Mouse (Mus musculus) MEL (cell line): ENCODE results near the gene Usp45. TPM values are rescaled to one million over a fixed set of nuclear protein-coding genes. Genes with fewer than 3 reads are reported as not detected.

Experiments
- DNase-seq: peaks from one replicate; pipeline ENCODE4 v3.0.0; 2011; ENCODE audit warnings: low read depth, low spot score
- H3K27ac ChIP-seq: 2 replicates; pipeline ENCODE4 v1.5.1; 2012; ENCODE audit warnings: low read depth, mild to moderate bottlenecking, control low read depth, low read length, moderate library complexity; ENCODE audit not compliant: control insufficient read depth
- H3K27me3 ChIP-seq, 2 experiments: fragments of 150-350 bp in 1 of 2; sonication (generic) in 1 of 2; 2 replicates each; pipeline ENCODE4 v1.6.1; 2012; ENCODE audit warnings: low read length in 2 of 2, mild to moderate bottlenecking in 2 of 2, improper control_type of control experiment in 1 of 2, moderate library complexity in 1 of 2; ENCODE audit not compliant: insufficient read depth in 2 of 2, control insufficient read depth in 1 of 2
- H3K36me3 ChIP-seq, 2 experiments: 2 replicates each; pipeline ENCODE4 v1.6.1; 2012 to 2014; ENCODE audit warnings: low read length in 2 of 2, improper control_type of control experiment in 1 of 2, inconsistent platforms in 1 of 2, mild to moderate bottlenecking in 1 of 2; ENCODE audit not compliant: insufficient read depth in 2 of 2, control insufficient read depth in 1 of 2
- H3K4me1 ChIP-seq, 2 experiments: fragments of 150-350 bp in 1 of 2; sonication (generic) in 1 of 2; 2 replicates each; pipeline ENCODE4 v1.6.1; 2012; ENCODE audit warnings: low read length in 2 of 2, improper control_type of control experiment in 1 of 2, mild to moderate bottlenecking in 1 of 2; ENCODE audit not compliant: insufficient read depth in 2 of 2, control insufficient read depth in 1 of 2
- H3K4me3 ChIP-seq, 2 experiments: fragments of 150-350 bp in 1 of 2; sonication (generic) in 1 of 2; 2 replicates each; pipeline ENCODE4 v1.5.1; 2012; ENCODE audit warnings: low read depth in 2 of 2, low read length in 2 of 2, mild to moderate bottlenecking in 2 of 2, moderate library complexity in 2 of 2, control low read depth in 1 of 2, improper control_type of control experiment in 1 of 2; ENCODE audit not compliant: control insufficient read depth in 1 of 2, insufficient read depth in 1 of 2
- H3K79me2 ChIP-seq: 2 replicates; pipeline ENCODE4 v1.6.1; 2012; ENCODE audit warnings: mild to moderate bottlenecking, low read length, moderate library complexity; ENCODE audit not compliant: control insufficient read depth, poor library complexity, insufficient read depth
- H3K9ac ChIP-seq: 2 replicates; pipeline ENCODE4 v1.6.1; 2012; ENCODE audit warnings: low read depth, mild to moderate bottlenecking, control low read depth, low read length, moderate library complexity; ENCODE audit not compliant: control insufficient read depth, poor library complexity, severe bottlenecking
- H3K9me3 ChIP-seq: fragments of 150-350 bp; sonication (generic); replicated peaks from 2 replicates; pipeline ENCODE4 v1.6.1; 2012; ENCODE audit warnings: mild to moderate bottlenecking, low read length, improper control_type of control experiment, moderate library complexity; ENCODE audit not compliant: insufficient read depth
- CHD1 ChIP-seq: IDR thresholded peaks from 2 replicates; pipeline ENCODE4 v1.6.1; 2012; ENCODE audit warnings: low read depth, mild to moderate bottlenecking, inconsistent platforms, low read length, improper control_type of control experiment
- E2F4 ChIP-seq: IDR thresholded peaks from 2 replicates; pipeline ENCODE4 v1.6.1; 2011; ENCODE audit warnings: low read depth, low read length, improper control_type of control experiment, borderline replicate concordance
- EP300 ChIP-seq, 2 experiments: IDR thresholded peaks; 2 replicates each; pipeline ENCODE4 v1.6.1; 2011; ENCODE audit warnings: improper control_type of control experiment in 2 of 2, low read length in 2 of 2, low read depth in 1 of 2, mild to moderate bottlenecking in 1 of 2
- MAX ChIP-seq: IDR thresholded peaks from 2 replicates; pipeline ENCODE4 v1.6.1; 2011; ENCODE audit warnings: low read length, improper control_type of control experiment
- MAZ ChIP-seq: IDR thresholded peaks from 2 replicates; pipeline ENCODE4 v1.6.1; 2012; ENCODE audit warnings: low read depth, mild to moderate bottlenecking, inconsistent platforms, low read length, improper control_type of control experiment
- MYB ChIP-seq: IDR thresholded peaks from 2 replicates; pipeline ENCODE4 v1.6.1; 2011; ENCODE audit warnings: mild to moderate bottlenecking, low read depth, low read length, improper control_type of control experiment
- MYC ChIP-seq: IDR thresholded peaks from 2 replicates; pipeline ENCODE4 v1.6.1; 2011; ENCODE audit warnings: low read depth, mild to moderate bottlenecking, low read length, improper control_type of control experiment, moderate library complexity
- NELFE ChIP-seq: IDR thresholded peaks from 2 replicates; pipeline ENCODE4 v1.6.1; 2011; ENCODE audit warnings: low read depth, low read length, improper control_type of control experiment
- NRF1 ChIP-seq: IDR thresholded peaks from 2 replicates; pipeline ENCODE4 v1.6.1; 2014; ENCODE audit warnings: low read depth, mild to moderate bottlenecking, inconsistent platforms, low read length, improper control_type of control experiment, moderate library complexity; ENCODE audit not compliant: poor library complexity, insufficient read depth, severe bottlenecking
- POLR2AphosphoS2 ChIP-seq: IDR thresholded peaks from 2 replicates; pipeline ENCODE4 v1.6.1; 2011; ENCODE audit warnings: low read length, improper control_type of control experiment
- POLR2AphosphoS5 ChIP-seq: IDR thresholded peaks from 2 replicates; pipeline ENCODE4 v1.6.1; 2012; ENCODE audit warnings: low read depth, borderline replicate concordance, mild to moderate bottlenecking, inconsistent platforms, low read length, moderate library complexity, mixed read lengths
- RAD21 ChIP-seq: IDR thresholded peaks from 2 replicates; pipeline ENCODE4 v1.6.1; 2011; ENCODE audit warnings: mild to moderate bottlenecking, low read depth, low read length, improper control_type of control experiment
- RCOR1 ChIP-seq: IDR thresholded peaks from 2 replicates; pipeline ENCODE4 v1.6.1; 2012; ENCODE audit warnings: low read depth, mild to moderate bottlenecking, inconsistent platforms, low read length, improper control_type of control experiment
- SIN3A ChIP-seq: IDR thresholded peaks from 2 replicates; pipeline ENCODE4 v1.6.1; 2012; ENCODE audit warnings: low read length, improper control_type of control experiment, inconsistent platforms
- SMC3 ChIP-seq: IDR thresholded peaks from 2 replicates; pipeline ENCODE4 v1.6.1; 2011; ENCODE audit warnings: low read depth, low read length, improper control_type of control experiment
- TCF12 ChIP-seq: IDR thresholded peaks from 2 replicates; pipeline ENCODE4 v1.6.1; 2014; ENCODE audit warnings: low read depth, mild to moderate bottlenecking, inconsistent platforms, low read length, improper control_type of control experiment, moderate library complexity
- UBTF ChIP-seq: IDR thresholded peaks from 2 replicates; pipeline ENCODE4 v1.6.1; 2012; ENCODE audit warnings: low read depth, mild to moderate bottlenecking, inconsistent platforms, low read length, improper control_type of control experiment, moderate library complexity, borderline replicate concordance; ENCODE audit not compliant: insufficient read depth
- ZC3H11A ChIP-seq: IDR thresholded peaks from 2 replicates; pipeline ENCODE4 v1.6.1; 2012; ENCODE audit warnings: low read depth, mild to moderate bottlenecking, inconsistent platforms, low read length, improper control_type of control experiment
- ZMIZ1 ChIP-seq: IDR thresholded peaks from 2 replicates; pipeline ENCODE4 v1.6.1; 2012; ENCODE audit warnings: low read depth, mild to moderate bottlenecking, inconsistent platforms, low read length, improper control_type of control experiment, moderate library complexity
- ZNF384 ChIP-seq: IDR thresholded peaks from 2 replicates; pipeline ENCODE4 v1.6.1; 2012; ENCODE audit warnings: low read depth, mild to moderate bottlenecking, inconsistent platforms, low read length, improper control_type of control experiment
- polyA plus RNA-seq, 2 experiments: library from polyadenylated mRNA; stranded (reverse) in 1 of 2; unstranded in 1 of 2; fragments of >175 nt in 1 of 2; fragments of >200 nt in 1 of 2; gene quantifications; 2 replicates each; pipeline versions ENCODE4 v1.2.1 to v1.2.4; 2012; ENCODE audit warnings: low replicate concordance in 2 of 2, low read depth in 1 of 2; ENCODE audit not compliant: insufficient read length in 2 of 2, insufficient read depth in 1 of 2, missing spikeins in 1 of 2
- total RNA-seq: library from RNA; depleted of rRNA; stranded (reverse); fragments of 300-350 nt; gene quantifications from 2 replicates; pipeline ENCODE4 v1.2.3, GENCODE M21; 2012

The Usp45 gene
- total and polyA plus RNA-seq, 3 experiments: 6.4 to 8.2 TPM; not detected in 1

GRCm38 (mm10) chr4:21847481-21848286 is 80.7 kb downstream of the Usp45 start, which contains the start of gene Pnisr (continued):
- peak; percentile 79 for TF ChIP-seq RCOR1
- TF ChIP-seq SMC3: peak; percentile 72
- TF ChIP-seq MAZ: no peak
- 0 out of 4 replicates have a peak, but pooled peaks of 1 of the 2 experiments have one; percentile 2 for TF ChIP-seq EP300 (IDR thresholded peaks at IDR 0.05; ENCODE audit: low read depth in 1 of 2, low read length in 2 of 2)
- TF ChIP-seq POLR2AphosphoS5: no peak
- no peak; the same call in 1 of the 2 replicates for TF ChIP-seq ZC3H11A
- no peak for TF ChIP-seq ZNF384
- peak; percentile 82; the same call in 1 of the 2 replicates for TF ChIP-seq SIN3A
- peak; percentile 87; the same call in 1 of the 2 replicates for TF ChIP-seq POLR2AphosphoS2
- TF ChIP-seq TCF12: no peak
- TF ChIP-seq RAD21: peak; percentile 19
- no peak for TF ChIP-seq ZMIZ1
- no peak for TF ChIP-seq MAX
- TF ChIP-seq E2F4: 0 out of 2 replicates have a peak, but pooled peaks have one; percentile 32

GRCm38 (mm10) chr4:21848287-21848630 is 81.3 kb downstream of the Usp45 start:
- H3K9ac ChIP-seq: peak overlapping the region; percentile 96
- H3K4me1 ChIP-seq: peaks cover 12 to 18% of the 10 kb centered on the region in 2 experiments
- no peaks in the 10 kb centered on the region for H3K27me3 ChIP-seq
- peak overlapping the region; percentile 96 for H3K27ac ChIP-seq
- DNase-seq: peak; percentile 94
- H3K4me3 ChIP-seq: peak overlapping the region; percentile 81 to 88
- H3K9me3 ChIP-seq: no peaks in the 10 kb centered on the region
- peaks cover 45% of the 10 kb centered on the region for H3K79me2 ChIP-seq
- no peak for TF ChIP-seq MYC
- peak; percentile 41; the same call in 1 of the 2 replicates for TF ChIP-seq MAZ
- peak; percentile 51; the same call in 1 of the 2 replicates for TF ChIP-seq ZMIZ1
- peak; percentile 14; the same call in 1 of the 2 replicates for TF ChIP-seq NELFE
- TF ChIP-seq MYB: peak; percentile 58
- TF ChIP-seq UBTF: no peak
- peak; percentile 64; the same call in 1 of the 2 replicates for TF ChIP-seq POLR2AphosphoS2
- no peak for TF ChIP-seq TCF12
- TF ChIP-seq MAX: 0 out of 2 replicates have a peak, but pooled peaks have one; percentile 23
- 0 out of 2 replicates have a peak, but pooled peaks have one; percentile 36 for TF ChIP-seq CHD1
- peak; percentile 99 for TF ChIP-seq NRF1
- TF ChIP-seq, all 39 proteins: peak for 8
- H3K36me3 ChIP-seq: peaks cover 1 to 24% of the 10 kb centered on the region in 2 experiments; a peak in 3 of 4 replicates
